Mouse (Mus musculus) C2C12 (cell line): ENCODE measurements around the gene Ptgfrn. TPM values are rescaled to one million over a fixed set of nuclear protein-coding genes. Genes with fewer than 3 reads are reported as not detected.

Experiments used
- H3K27me3 ChIP-seq: one replicate; pipeline ENCODE4 v1.6.1; 2011; ENCODE audit not compliant: control insufficient read depth, insufficient read depth, insufficient read length
- H3K36me3 ChIP-seq: one replicate; pipeline ENCODE4 v1.6.1; 2011; ENCODE audit not compliant: control insufficient read depth, insufficient read depth
- H3K4me3 ChIP-seq: one replicate; pipeline ENCODE4 v1.5.1; 2011; ENCODE audit warnings: mild to moderate bottlenecking, control low read depth; ENCODE audit not compliant: poor library complexity, insufficient read depth, severe bottlenecking
- H3K79me2 ChIP-seq: one replicate; pipeline ENCODE4 v1.6.1; 2011; ENCODE audit not compliant: control insufficient read depth, insufficient read depth
- H3K79me3 ChIP-seq: one replicate; pipeline ENCODE4 v1.6.1; 2011; ENCODE audit warnings: low read depth, control low read depth
- H3ac ChIP-seq: one replicate; pipeline ENCODE3; 2011; ENCODE audit warnings: low read depth; ENCODE audit not compliant: control insufficient read depth, insufficient read length
- CEBPB ChIP-seq: IDR thresholded peaks from one replicate; pipeline ENCODE4 v1.6.1; 2011; ENCODE audit warnings: low read depth, mild to moderate bottlenecking, control low read depth, moderate library complexity
- CTCF ChIP-seq: IDR thresholded peaks from one replicate; pipeline ENCODE4 v1.5.1; 2011; ENCODE audit not compliant: control insufficient read depth, insufficient read depth, insufficient read length
- FOSL1 ChIP-seq: IDR thresholded peaks from one replicate; pipeline ENCODE4 v1.8.0; 2011; ENCODE audit warnings: mild to moderate bottlenecking, low read length; ENCODE audit not compliant: poor library complexity, insufficient read depth, severe bottlenecking
- MAX ChIP-seq: IDR thresholded peaks from one replicate; pipeline ENCODE4 v1.6.1; 2011; ENCODE audit warnings: mild to moderate bottlenecking, control low read depth
- MYOD1 ChIP-seq: IDR thresholded peaks from one replicate; pipeline ENCODE4 v1.6.1; 2011; ENCODE audit warnings: low read depth; ENCODE audit not compliant: control insufficient read depth, insufficient read length
- MYOG ChIP-seq: IDR thresholded peaks from one replicate; pipeline ENCODE4 v1.6.1; 2011; ENCODE audit not compliant: control insufficient read depth, insufficient read length; ENCODE audit errors: extremely low read depth
- USF1 ChIP-seq: IDR thresholded peaks from one replicate; pipeline ENCODE4 v1.6.1; 2011; ENCODE audit warnings: low read depth, mild to moderate bottlenecking, control low read depth, moderate library complexity
- polyA plus RNA-seq: library from polyadenylated mRNA; unstranded; fragments of >200 nt; fragmentation: generic; extraction: Trizol; gene quantifications from one replicate; pipeline ENCODE4 v1.2.1, GENCODE M21; 2012; ENCODE audit warnings: missing spikeins

Gene Ptgfrn
- polyA plus RNA-seq, 1 experiment = 42.8 TPM

- Histone ChIP-seq H3K79me2 (no peaks in the 10 kb centered on the region), H3K27me3 (no peaks in the 10 kb centered on the region), H3K79me3 (no peaks in the 10 kb centered on the region), H3K36me3 (no peaks in the 10 kb centered on the region), H3ac (no peak overlapping the region), H3K4me3 (no peak overlapping the region)
- TF ChIP-seq FOSL1 = no peak
- no peak for TF ChIP-seq MYOG
- no peak for TF ChIP-seq CEBPB
- no peak for TF ChIP-seq MAX
- no peak for TF ChIP-seq MYOD1
- TF ChIP-seq USF1 = no peak
- no peak for TF ChIP-seq CTCF
These were observed 94.0 kb downstream of the Ptgfrn start for GRCm38 (mm10) chr3:101016050-101016449.

GRCm38 (mm10) chr3:101015254-101015653, 94.8 kb downstream of the Ptgfrn start:
- H3K79me2 ChIP-seq = no peaks in the 10 kb centered on the region
- TF ChIP-seq CTCF (no peak), USF1 (no peak), MYOD1 (no peak), MAX (no peak), CEBPB (no peak), MYOG (no peak), FOSL1 (no peak)
- H3K27me3 ChIP-seq = no peaks in the 10 kb centered on the region
- H3K36me3 ChIP-seq = no peaks in the 10 kb centered on the region
- H3K4me3 ChIP-seq = no peak overlapping the region
- no peaks in the 10 kb centered on the region for H3K79me3 ChIP-seq
- no peak overlapping the region for H3ac ChIP-seq

GRCm38 (mm10) chr3:101013536-101013935, 96.5 kb downstream of the Ptgfrn start:
- no peak overlapping the region for H3K4me3 ChIP-seq
- H3K79me2 ChIP-seq = no peaks in the 10 kb centered on the region
- no peaks in the 10 kb centered on the region for H3K36me3 ChIP-seq
- TF ChIP-seq MAX (no peak), MYOD1 (no peak), MYOG (no peak), CTCF (no peak), CEBPB (no peak), FOSL1 (no peak), USF1 (no peak)
- no peaks in the 10 kb centered on the region for H3K79me3 ChIP-seq
- H3K27me3 ChIP-seq = no peaks in the 10 kb centered on the region
- no peak overlapping the region for H3ac ChIP-seq

GRCm38 (mm10) chr3:101013005-101013404, 97.1 kb downstream of the Ptgfrn start:
- no peaks in the 10 kb centered on the region for H3K36me3 ChIP-seq
- H3K79me3 ChIP-seq = no peaks in the 10 kb centered on the region
- H3K79me2 ChIP-seq = no peaks in the 10 kb centered on the region
- no peak overlapping the region for H3ac ChIP-seq
- H3K4me3 ChIP-seq = no peak overlapping the region
- no peaks in the 10 kb centered on the region for H3K27me3 ChIP-seq
- no peak for TF ChIP-seq CEBPB
- no peak for TF ChIP-seq USF1
- TF ChIP-seq MYOD1 = no peak
- TF ChIP-seq MYOG = no peak
- TF ChIP-seq CTCF = no peak
- no peak for TF ChIP-seq FOSL1
- TF ChIP-seq MAX = no peak

GRCm38 (mm10) chr3:101012597-101012996, 97.5 kb downstream of the Ptgfrn start:
- no peaks in the 10 kb centered on the region for H3K79me2 ChIP-seq
- no peaks in the 10 kb centered on the region for H3K79me3 ChIP-seq
- no peak overlapping the region for H3ac ChIP-seq
- no peak for TF ChIP-seq MYOG
- no peak for TF ChIP-seq USF1
- no peak for TF ChIP-seq MYOD1
- TF ChIP-seq CEBPB = no peak
- no peak for TF ChIP-seq FOSL1
- TF ChIP-seq MAX = no peak
- H3K36me3 ChIP-seq = no peaks in the 10 kb centered on the region
- no peaks in the 10 kb centered on the region for H3K27me3 ChIP-seq
- no peak overlapping the region for H3K4me3 ChIP-seq

GRCm38 (mm10) chr3:101012131-101012571, 97.9 kb downstream of the Ptgfrn start:
- Histone ChIP-seq H3K36me3 (no peaks in the 10 kb centered on the region), H3K27me3 (no peaks in the 10 kb centered on the region)
- no peak for TF ChIP-seq USF1
- TF ChIP-seq FOSL1 = no peak
- TF ChIP-seq MYOD1 = no peak
- no peak for TF ChIP-seq CEBPB
- TF ChIP-seq CTCF = no peak
- no peak for TF ChIP-seq MAX
- TF ChIP-seq MYOG = no peak

GRCm38 (mm10) chr3:101011203-101011600, 98.9 kb downstream of the Ptgfrn start:
- H3K36me3 ChIP-seq = no peaks in the 10 kb centered on the region
- no peaks in the 10 kb centered on the region for H3K79me2 ChIP-seq
- H3K79me3 ChIP-seq = no peaks in the 10 kb centered on the region
- no peak overlapping the region for H3ac ChIP-seq
- TF ChIP-seq FOSL1 = no peak
- TF ChIP-seq MYOG = no peak
- TF ChIP-seq MAX = no peak
- TF ChIP-seq CTCF = no peak
- TF ChIP-seq MYOD1 = no peak
- H3K4me3 ChIP-seq = no peak overlapping the region
- no peaks in the 10 kb centered on the region for H3K27me3 ChIP-seq

More at GRCm38 (mm10) chr3:101012131-101012571, 97.9 kb downstream of the Ptgfrn start:
- no peaks in the 10 kb centered on the region for H3K79me2 ChIP-seq
- no peak overlapping the region for H3ac ChIP-seq
- no peak overlapping the region for H3K4me3 ChIP-seq
- H3K79me3 ChIP-seq = no peaks in the 10 kb centered on the region
